Mouse (Mus musculus): ENCODE measurements around the gene Plxdc1.

DNA sequence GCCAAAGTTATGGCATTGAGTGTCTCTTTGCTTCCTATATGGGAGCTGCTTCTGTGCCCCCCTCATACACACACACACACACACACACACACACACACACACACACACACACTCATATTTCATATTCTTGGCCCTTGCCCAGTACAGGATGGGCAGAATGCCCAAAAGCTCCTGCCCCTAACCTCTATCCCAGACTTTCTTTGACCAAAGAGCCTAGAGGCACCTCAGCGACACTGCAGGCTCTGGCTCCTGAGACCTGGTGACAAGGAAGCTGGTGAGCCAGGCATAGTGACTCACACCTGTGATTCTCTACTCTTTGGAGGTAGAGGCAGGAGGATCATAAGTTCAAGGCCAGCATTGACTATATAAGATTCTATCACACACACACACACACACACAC is 34.5 kb upstream of the Plxdc1 start:
- TF ChIP-seq CTCF (IDR thresholded peaks at IDR 0.05; ENCODE audit: low read depth, low read length), result no peak
- no peak for TF ChIP-seq POLR2A (IDR thresholded peaks at IDR 0.05; ENCODE audit: extremely low read depth, insufficient read depth, low read length)

All from liver, adult 2 months (tissue).